Mouse (Mus musculus) liver, embryonic 16.5 days (tissue): Measurements from ENCODE around the gene Mtg1. TPM values are rescaled to one million over a fixed set of nuclear protein-coding genes. Genes with fewer than 3 reads are reported as not detected.

ENCODE experiments used
- ATAC-seq: fragments of 200-750 bp; cut with Nextera tagmentation; 2 replicates; pipeline ENCODE4 v1.8.0; 2017; ENCODE audit warnings: low read depth, mild to moderate bottlenecking, moderate number of reproducible peaks, moderate library complexity
- H3K27ac ChIP-seq: fragments of 300-500 bp; sonication (generic); 2 replicates; pipeline ENCODE4 v1.5.1; 2014; ENCODE audit warnings: mild to moderate bottlenecking, low read length
- H3K27me3 ChIP-seq: fragments of 300-500 bp; sonication (generic); 2 replicates; pipeline ENCODE4 v1.6.1; 2014; ENCODE audit warnings: low read depth, low read length, mixed read lengths; ENCODE audit not compliant: control insufficient read depth, insufficient read depth
- H3K36me3 ChIP-seq: fragments of 300-500 bp; sonication (generic); 2 replicates; pipeline ENCODE4 v1.6.1; 2014; ENCODE audit warnings: mild to moderate bottlenecking; ENCODE audit not compliant: control insufficient read depth, insufficient read depth
- H3K4me1 ChIP-seq: fragments of 300-500 bp; sonication (generic); 2 replicates; pipeline ENCODE4 v1.6.1; 2014; ENCODE audit warnings: low read depth, low read length, mixed read lengths; ENCODE audit not compliant: control insufficient read depth
- H3K4me2 ChIP-seq: fragments of 300-500 bp; sonication (generic); 2 replicates; pipeline ENCODE4 v1.6.1; 2014; ENCODE audit warnings: low read depth, low read length, mixed read lengths
- H3K4me3 ChIP-seq: fragments of 300-500 bp; sonication (generic); 2 replicates; pipeline ENCODE4 v1.5.1; 2014; ENCODE audit warnings: low read depth, mild to moderate bottlenecking, low read length
- H3K9ac ChIP-seq: fragments of 300-500 bp; sonication (generic); 2 replicates; pipeline ENCODE4 v1.6.1; 2014; ENCODE audit warnings: low read depth, low read length
- H3K9me3 ChIP-seq: fragments of 300-500 bp; sonication (generic); replicated peaks from 2 replicates; pipeline ENCODE4 v1.6.1; 2016; ENCODE audit warnings: low read length; ENCODE audit not compliant: control insufficient read depth
- WGBS: fragments of 180-500 bp; shearing (Covaris S2); extraction: QIAGEN DNeasy Blood & Tissue Kit; methylation state at CpG from one replicate; pipeline ENCODE4 v1.1.7; 2014; ENCODE audit not compliant: insufficient replicate concordance; 5-methylcytosine and 5-hydroxymethylcytosine counted together
- polyA plus RNA-seq: library from polyadenylated mRNA; unstranded; fragments of >200 nt; fragmentation: Nextera tagmentation; extraction: Ambion mirVana; gene quantifications from 2 replicates; pipeline ENCODE4 v1.2.1, GENCODE M21; 2015

The Mtg1 gene
- polyA plus RNA-seq, 1 experiment from 2014 or later, result 13.0 TPM

- ATAC-seq, result no peak
- no peak overlapping the region for H3K27ac ChIP-seq
- no peak overlapping the region for H3K9ac ChIP-seq
- WGBS, result 75% methylated on average over 1 of the region's 1 CpGs
- no peaks in the 10 kb centered on the region for H3K36me3 ChIP-seq
- H3K9me3 ChIP-seq, result no peaks in the 10 kb centered on the region
- no peaks in the 10 kb centered on the region for H3K4me1 ChIP-seq
- no peak overlapping the region for H3K4me2 ChIP-seq
- no peak overlapping the region for H3K4me3 ChIP-seq
- no peaks in the 10 kb centered on the region for H3K27me3 ChIP-seq
Observed at GRCm38 (mm10) chr7:140190435-140190834, 53.1 kb downstream of the Mtg1 start.

GRCm38 (mm10) chr7:140192445-140192844 lies 55.1 kb downstream of the Mtg1 start:
- H3K4me1 ChIP-seq, result no peaks in the 10 kb centered on the region
- H3K4me3 ChIP-seq, result no peak overlapping the region
- H3K27ac ChIP-seq, result no peak overlapping the region
- H3K9ac ChIP-seq, result no peak overlapping the region
- no peak for ATAC-seq
- no peak overlapping the region for H3K4me2 ChIP-seq
- no peaks in the 10 kb centered on the region for H3K9me3 ChIP-seq
- WGBS, result 40% methylated on average over 2 of the region's 2 CpGs
- no peaks in the 10 kb centered on the region for H3K36me3 ChIP-seq
- H3K27me3 ChIP-seq, result no peaks in the 10 kb centered on the region

- H3K9me3 ChIP-seq, result no peaks in the 10 kb centered on the region
- no peak overlapping the region for H3K4me3 ChIP-seq
- H3K4me1 ChIP-seq, result no peaks in the 10 kb centered on the region
- no peak overlapping the region for H3K9ac ChIP-seq
- ATAC-seq, result no peak
- no peaks in the 10 kb centered on the region for H3K36me3 ChIP-seq
- no peak overlapping the region for H3K4me2 ChIP-seq
- WGBS, result 39% methylated on average over 2 of the region's 2 CpGs
- no peaks in the 10 kb centered on the region for H3K27me3 ChIP-seq
- no peak overlapping the region for H3K27ac ChIP-seq
Observed at GRCm38 (mm10) chr7:140192851-140193250, 55.5 kb downstream of the Mtg1 start.

- H3K4me1 ChIP-seq, result no peaks in the 10 kb centered on the region
- H3K4me2 ChIP-seq, result no peak overlapping the region
- no peaks in the 10 kb centered on the region for H3K27me3 ChIP-seq
- WGBS, result 60% methylated on average over 4 of the region's 4 CpGs
- no peak overlapping the region for H3K9ac ChIP-seq
- no peak for ATAC-seq
- H3K4me3 ChIP-seq, result no peak overlapping the region
- no peaks in the 10 kb centered on the region for H3K9me3 ChIP-seq
- no peaks in the 10 kb centered on the region for H3K36me3 ChIP-seq
- H3K27ac ChIP-seq, result no peak overlapping the region
Observed at GRCm38 (mm10) chr7:140194031-140194430, 56.7 kb downstream of the Mtg1 start.

DNA sequence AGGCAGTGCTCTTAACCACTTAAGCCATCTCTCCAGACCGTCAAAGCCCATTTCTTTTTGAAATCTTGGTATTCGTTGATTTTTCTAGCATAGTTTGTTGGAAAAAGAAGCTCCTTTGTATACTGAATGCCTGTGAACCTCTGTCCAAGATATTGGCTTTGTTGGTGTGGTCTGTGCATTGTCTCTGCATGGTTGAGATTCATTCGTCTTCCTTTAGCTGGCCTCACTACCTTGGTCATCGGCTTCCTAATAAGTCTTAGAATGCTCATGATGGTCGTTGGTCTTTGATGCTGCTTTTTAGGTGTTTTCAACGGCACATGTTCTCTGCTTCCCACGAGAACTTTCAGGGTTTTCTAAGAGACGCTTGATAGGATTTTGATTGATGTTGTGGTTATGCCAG lies 58.6 kb downstream of the Mtg1 start:
- Histone ChIP-seq H3K4me3 (no peak overlapping the region), H3K36me3 (no peaks in the 10 kb centered on the region), H3K4me1 (no peaks in the 10 kb centered on the region), H3K27me3 (no peaks in the 10 kb centered on the region), H3K4me2 (no peak overlapping the region), H3K27ac (no peak overlapping the region), H3K9me3 (no peaks in the 10 kb centered on the region), H3K9ac (no peak overlapping the region)
- 51% methylated on average over 8 of the region's 8 CpGs for WGBS
- no peak for ATAC-seq

Other genes with a start within 250 kb of the Mtg1 start
- not detected in 2 replicates for gene Kndc1, start 242.9 kb upstream of the Mtg1 start, polyA plus RNA-seq
- not detected in 2 replicates for gene Utf1, start 193.8 kb upstream of the Mtg1 start, polyA plus RNA-seq
- gene 6430531B16Rik, start 158.8 kb upstream of the Mtg1 start, polyA plus RNA-seq, result not detected in 2 replicates
- 1.6 and 1.8 TPM in 2 replicates for gene Adam8, start 145.0 kb upstream of the Mtg1 start, polyA plus RNA-seq
- gene Zfp511, start 101.2 kb upstream of the Mtg1 start, polyA plus RNA-seq, result 15.5 and 16.5 TPM in 2 replicates
- 22.2 and 23.3 TPM in 2 replicates for gene Tubgcp2, start 100.9 kb upstream of the Mtg1 start, polyA plus RNA-seq
- not detected in 2 replicates for gene Msx3, start 88.5 kb upstream of the Mtg1 start, polyA plus RNA-seq
- gene Caly, start 55.0 kb upstream of the Mtg1 start, polyA plus RNA-seq, result not detected in 2 replicates
- gene Prap1, start 44.2 kb upstream of the Mtg1 start, polyA plus RNA-seq, result 9.5 TPM in 1 of 2 replicates, not detected in the other
- gene Fuom, start 35.1 kb upstream of the Mtg1 start, polyA plus RNA-seq, result 8.4 and 11.6 TPM in 2 replicates
- gene Paox, start 21.8 kb upstream of the Mtg1 start, polyA plus RNA-seq, result 11.0 and 14.3 TPM in 2 replicates
- gene Echs1, start 21.1 kb upstream of the Mtg1 start, polyA plus RNA-seq, result 122 and 131 TPM in 2 replicates
- gene Sprn, start 17.3 kb downstream of the Mtg1 start, polyA plus RNA-seq, result not detected in 2 replicates
- not detected in 2 replicates for gene Olfr522, start 27.2 kb downstream of the Mtg1 start, polyA plus RNA-seq
- gene Olfr523, start 35.7 kb downstream of the Mtg1 start, polyA plus RNA-seq, result not detected in 2 replicates
- gene Olfr524, start 68.4 kb downstream of the Mtg1 start, polyA plus RNA-seq, result not detected in 2 replicates
- gene Cd163l1, start 80.7 kb downstream of the Mtg1 start, polyA plus RNA-seq, result 0.05 and 0.06 TPM in 2 replicates
- not detected in 2 replicates for gene 5830411N06Rik, start 109.7 kb downstream of the Mtg1 start, polyA plus RNA-seq
- gene Olfr525, start 183.3 kb downstream of the Mtg1 start, polyA plus RNA-seq, result not detected in 2 replicates
- gene Olfr527, start 196.5 kb downstream of the Mtg1 start, polyA plus RNA-seq, result not detected in 2 replicates
- not detected in 2 replicates for gene Olfr60, start 224.1 kb downstream of the Mtg1 start, polyA plus RNA-seq
- not detected in 2 replicates for gene Olfr530, start 238.8 kb downstream of the Mtg1 start, polyA plus RNA-seq